Mouse (Mus musculus) liver, postnatal 0 days (tissue): ENCODE results near the gene Gm17374. TPM values are rescaled to one million over a fixed set of nuclear protein-coding genes. Genes with fewer than 3 reads are reported as not detected.
"Not testable (repeated sequence)": the region's sequence is repeated elsewhere in the genome, so short reads cannot be mapped to it uniquely, and the experiment has no call there.

Source experiments
- ATAC-seq: fragments of 200-750 bp; cut with Nextera tagmentation; 2 replicates; pipeline ENCODE4 v1.8.0; 2017; ENCODE audit warnings: mild to moderate bottlenecking, moderate library complexity
- DNase-seq: peaks from one replicate; pipeline ENCODE4 v3.0.0-alpha.2; 2016
- H3K27ac ChIP-seq: fragments of 300-500 bp; sonication (generic); 2 replicates; pipeline ENCODE4 v1.5.1; 2014; ENCODE audit warnings: antibody characterized with exemption, moderate library complexity, mild to moderate bottlenecking, low read depth
- H3K27me3 ChIP-seq: fragments of 300-500 bp; sonication (generic); 2 replicates; pipeline ENCODE4 v1.6.1; 2014; ENCODE audit warnings: low read length, control low read depth, mixed read lengths; ENCODE audit not compliant: insufficient read depth
- H3K36me3 ChIP-seq: fragments of 300-500 bp; sonication (generic); replicated peaks from 2 replicates; pipeline ENCODE4 v1.6.1; 2014; ENCODE audit warnings: mild to moderate bottlenecking, control low read depth, low read length, moderate library complexity, mixed read lengths; ENCODE audit not compliant: insufficient read depth
- H3K4me1 ChIP-seq: fragments of 300-500 bp; sonication (generic); 2 replicates; pipeline ENCODE4 v1.6.1; 2014; ENCODE audit warnings: antibody characterized with exemption, mild to moderate bottlenecking, control low read depth; ENCODE audit not compliant: insufficient read depth
- H3K4me2 ChIP-seq: fragments of 300-500 bp; sonication (generic); 2 replicates; pipeline ENCODE4 v1.6.1; 2014; ENCODE audit warnings: low read depth, mild to moderate bottlenecking, low read length, moderate library complexity, mixed read lengths
- H3K4me3 ChIP-seq: fragments of 300-500 bp; sonication (generic); 2 replicates; pipeline ENCODE4 v1.5.1; 2014; ENCODE audit warnings: low read depth, low read length
- H3K9ac ChIP-seq: fragments of 300-500 bp; sonication (generic); replicated peaks from 2 replicates; pipeline ENCODE4 v1.6.1; 2014; ENCODE audit warnings: mild to moderate bottlenecking, moderate library complexity
- H3K9me3 ChIP-seq: fragments of 300-500 bp; sonication (generic); 2 replicates; pipeline ENCODE4 v1.6.1; 2016; ENCODE audit warnings: mild to moderate bottlenecking, control low read depth, low read length, mixed read lengths
- CTCF ChIP-seq: sonication (generic); IDR thresholded peaks from 2 replicates; pipeline ENCODE4 v1.5.1; 2016; ENCODE audit warnings: antibody characterized with exemption, low read depth
- EP300 ChIP-seq: IDR thresholded peaks from 2 replicates; pipeline ENCODE4 v1.6.1; 2016; ENCODE audit warnings: antibody characterized with exemption, low read depth, mild to moderate bottlenecking
- WGBS: fragments of 180-500 bp; shearing (Covaris S2); extraction: QIAGEN DNeasy Blood & Tissue Kit; methylation state at CpG from one replicate; pipeline ENCODE4 v1.1.7; 2014; ENCODE audit not compliant: insufficient replicate concordance; 5-methylcytosine and 5-hydroxymethylcytosine counted together
- polyA plus RNA-seq: library from polyadenylated mRNA; unstranded; fragments of >200 nt; fragmentation: Nextera tagmentation; extraction: Ambion mirVana; gene quantifications from 2 replicates; pipeline ENCODE4 v1.2.1, GENCODE M21; 2015

The Gm17374 gene
- polyA plus RNA-seq, 1 experiment from 2014 or later: not detected

DNA sequence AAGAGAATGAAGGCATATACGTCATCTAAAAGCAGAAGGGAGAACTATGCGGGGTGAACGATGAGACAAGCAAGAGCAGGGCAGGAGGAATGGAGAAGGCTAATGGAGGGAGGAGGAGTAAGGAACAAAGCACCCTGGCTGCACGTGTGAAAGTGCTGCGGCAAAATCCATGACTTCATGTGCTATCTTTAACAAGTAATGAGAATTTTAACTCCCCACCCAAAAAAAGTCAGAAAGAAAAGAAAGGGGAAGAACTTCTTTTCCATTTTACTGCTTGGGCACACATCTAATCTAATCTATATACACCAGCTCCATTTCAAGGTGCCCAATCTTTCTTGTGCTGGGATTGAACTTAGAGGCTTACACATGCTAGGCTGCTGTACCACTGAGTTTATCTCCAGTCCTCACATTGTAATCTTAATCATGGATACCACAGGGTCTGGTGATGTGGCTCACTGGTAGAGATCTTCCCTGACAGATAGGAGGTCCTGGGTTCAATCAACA lies 11.6 kb downstream of the Gm17374 start:
- Histone ChIP-seq H3K4me1 (0 out of 2 replicates have a peak, but pooled peaks cover 3% of the 10 kb centered on the region), H3K27ac (no peak overlapping the region), H3K36me3 (peaks cover 19% of the 10 kb centered on the region), H3K4me2 (peak overlapping the region; percentile 1; the same call in 1 of the 2 replicates), H3K9me3 (no peaks in the 10 kb centered on the region), H3K4me3 (no peak overlapping the region), H3K9ac (no peak overlapping the region), H3K27me3 (no peaks in the 10 kb centered on the region)
- TF ChIP-seq CTCF: no peak
- TF ChIP-seq EP300: peak; percentile 96
- 66% methylated on average over 5 of the region's 5 CpGs for WGBS
- DNase-seq (no peak), ATAC-seq (peak; percentile 93)

DNA sequence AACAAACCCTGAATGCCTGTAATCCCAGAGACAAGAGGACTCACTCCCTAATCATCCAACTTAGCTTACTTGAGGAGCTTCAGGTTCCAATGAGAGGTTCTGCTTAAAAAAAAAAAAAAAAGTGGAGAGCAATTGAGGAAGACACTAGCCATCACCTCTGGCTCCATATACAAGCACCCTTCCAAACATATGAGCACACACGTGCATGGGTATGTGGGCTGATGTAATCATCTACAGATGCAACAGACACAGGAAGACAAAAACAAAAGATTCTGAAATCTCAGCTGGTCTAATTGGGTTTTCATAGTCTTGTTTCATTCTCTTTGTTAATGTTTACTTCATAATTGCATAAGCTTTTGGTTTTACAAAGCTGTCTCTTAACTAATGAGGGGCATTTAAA lies 17.2 kb downstream of the Gm17374 start:
- Histone ChIP-seq H3K36me3 (peaks cover 10% of the 10 kb centered on the region), H3K4me1 (peaks cover 13% of the 10 kb centered on the region; the same call in 1 of the 2 replicates), H3K4me3 (no peak overlapping the region), H3K27ac (no peak overlapping the region), H3K9ac (no peak overlapping the region), H3K4me2 (no peak overlapping the region; the same call in 1 of the 2 replicates), H3K27me3 (no peaks in the 10 kb centered on the region), H3K9me3 (no peaks in the 10 kb centered on the region)
- TF ChIP-seq EP300 (no peak), CTCF (no peak)
- no peak for DNase-seq
- ATAC-seq: no peak
- WGBS: 53% methylated on average over 1 of the region's 1 CpGs

DNA sequence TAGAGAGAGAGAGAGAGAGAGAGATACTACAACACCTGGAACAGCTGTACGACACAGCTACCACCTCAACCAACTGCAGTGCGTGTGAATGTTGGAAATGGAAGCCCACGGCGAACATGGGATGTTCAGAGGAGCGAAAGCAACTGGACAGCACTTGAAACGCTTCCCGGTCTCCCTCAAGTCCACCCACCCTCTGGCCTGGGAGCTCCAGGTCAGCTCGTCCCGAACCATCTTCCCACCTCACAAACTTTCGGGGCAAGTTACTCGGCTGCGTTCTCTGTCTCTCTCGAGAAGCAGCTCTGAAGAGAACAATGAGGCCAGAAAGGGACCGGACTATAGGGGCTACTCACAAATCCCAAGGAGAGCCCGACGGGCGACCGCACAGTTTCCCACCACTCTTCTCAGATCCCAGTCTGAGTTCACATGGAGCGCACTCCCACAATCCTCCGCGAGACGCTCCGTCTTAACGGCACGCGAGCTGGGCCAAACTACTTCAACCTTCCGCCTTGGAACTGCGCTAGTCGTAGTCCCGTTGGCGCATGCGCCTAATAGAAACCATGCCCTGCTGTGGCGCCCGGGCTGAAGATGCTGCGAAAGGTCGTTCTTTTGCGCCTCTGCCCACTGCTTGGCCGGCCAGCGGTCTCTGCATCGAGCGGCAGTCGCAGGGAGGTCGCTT lies 18.4 kb downstream of the Gm17374 start, which contains the start of the genes Esf1 and Ndufaf5:
TSS of gene Esf1 (minus strand) at position 438 of the 676 bp plus-strand sequence.
TSS of gene Ndufaf5 (plus strand) at position 523 of the 676 bp plus-strand sequence.
- 1% methylated on average over 43 of the region's 43 CpGs for WGBS
- ATAC-seq (peak; percentile 100), DNase-seq (peak; percentile 94)
- Histone ChIP-seq H3K4me3 (peak within 1 kb of the TSS; percentile 79), H3K27me3 (no peaks in the 10 kb centered on the region), H3K4me1 (peaks cover 13% of the 10 kb centered on the region; the same call in 1 of the 2 replicates), H3K36me3 (0 out of 2 replicates have a peak, but pooled peaks cover 3% of the 10 kb centered on the region), H3K9me3 (no peaks in the 10 kb centered on the region), H3K27ac (peak within 1 kb of the TSS; percentile 67), H3K4me2 (peak within 1 kb of the TSS; percentile 99), H3K9ac (peak within 1 kb of the TSS; percentile 83)
- TF ChIP-seq EP300: peak; percentile 44; the same call in 1 of the 2 replicates
- TF ChIP-seq CTCF: no peak

DNA sequence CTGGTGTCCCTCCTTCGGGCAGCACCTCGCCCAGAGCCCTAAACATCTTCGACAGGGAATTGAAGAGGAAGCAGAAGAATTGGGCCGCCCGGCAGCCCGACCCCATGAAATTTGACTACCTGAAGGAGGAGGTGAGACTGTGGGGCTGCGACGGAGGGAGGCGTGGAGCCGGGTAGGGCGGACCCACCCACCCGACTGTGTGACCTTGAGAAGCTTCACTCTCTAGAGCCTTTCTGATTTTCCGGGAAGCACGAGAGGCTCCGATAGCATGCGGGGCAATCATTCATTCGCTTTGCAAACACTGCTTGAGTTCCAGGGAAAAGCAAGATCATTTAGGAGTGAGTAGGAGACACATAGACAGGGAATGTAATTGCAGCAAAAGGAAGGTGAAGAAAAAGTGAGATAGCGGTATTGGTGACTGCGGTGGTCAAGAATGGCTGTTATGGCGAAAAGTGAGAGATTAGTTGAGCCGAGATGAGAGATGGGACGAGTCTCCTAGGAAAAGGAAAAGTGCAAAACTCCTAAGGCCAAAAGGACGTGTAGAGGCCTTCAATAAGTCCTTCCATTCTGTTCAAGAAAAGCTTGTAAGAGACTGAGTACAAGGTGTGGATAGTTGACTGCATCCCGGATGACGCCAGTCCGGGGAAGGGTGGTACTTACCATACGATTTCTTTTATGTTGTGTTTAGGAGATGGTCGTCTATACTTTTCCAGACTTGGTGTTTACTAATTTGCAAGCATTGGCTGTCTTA lies 19.1 kb downstream of the Gm17374 start:
- peak overlapping the region; percentile 83 for H3K9ac ChIP-seq
- peak overlapping the region; percentile 79 for H3K4me3 ChIP-seq
- H3K4me1 ChIP-seq: peaks cover 13% of the 10 kb centered on the region; the same call in 1 of the 2 replicates
- WGBS: 8% methylated on average over 28 of the region's 28 CpGs
- H3K4me2 ChIP-seq: peak overlapping the region; percentile 99
- TF ChIP-seq EP300 (no peak), CTCF (no peak)
- H3K36me3 ChIP-seq: 0 out of 2 replicates have a peak, but pooled peaks cover 3% of the 10 kb centered on the region
- H3K27ac ChIP-seq: peak overlapping the region; percentile 67
- H3K27me3 ChIP-seq: no peaks in the 10 kb centered on the region
- H3K9me3 ChIP-seq: no peaks in the 10 kb centered on the region
- ATAC-seq (peak; percentile 64), DNase-seq (no peak)

DNA sequence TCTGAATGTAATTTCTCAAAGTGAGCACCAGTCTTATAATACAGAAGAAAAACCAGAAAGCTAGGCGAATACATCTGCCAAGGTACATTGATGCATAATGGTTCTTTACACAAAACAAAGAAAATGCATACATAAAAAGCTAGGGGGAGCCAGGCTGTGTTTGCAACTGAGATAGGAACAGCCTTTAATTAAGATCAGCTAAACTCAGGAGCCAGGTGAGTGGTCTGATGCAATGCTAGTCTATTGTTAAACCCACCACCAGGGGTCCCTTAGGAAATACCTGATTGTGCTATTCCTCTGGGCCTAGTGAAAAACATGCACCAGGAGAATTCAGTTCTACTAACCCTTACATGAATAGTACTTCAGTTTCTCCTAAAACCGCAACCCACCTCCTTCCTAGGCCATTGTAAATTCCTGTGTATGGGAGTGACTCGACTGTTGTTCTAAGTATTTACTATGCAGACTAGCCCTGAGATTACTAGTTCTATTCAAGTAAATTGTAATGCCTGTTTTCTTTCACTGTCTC lies 33.9 kb downstream of the Gm17374 start:
- H3K9ac ChIP-seq, H3K4me2 ChIP-seq, H3K4me1 ChIP-seq, H3K9me3 ChIP-seq, H3K4me3 ChIP-seq, H3K27me3 ChIP-seq, DNase-seq, H3K27ac ChIP-seq, ATAC-seq: not testable (repeated sequence)
- WGBS: 84% methylated on average over 3 of the region's 3 CpGs
- H3K36me3 ChIP-seq: peaks cover 15% of the 10 kb centered on the region

DNA sequence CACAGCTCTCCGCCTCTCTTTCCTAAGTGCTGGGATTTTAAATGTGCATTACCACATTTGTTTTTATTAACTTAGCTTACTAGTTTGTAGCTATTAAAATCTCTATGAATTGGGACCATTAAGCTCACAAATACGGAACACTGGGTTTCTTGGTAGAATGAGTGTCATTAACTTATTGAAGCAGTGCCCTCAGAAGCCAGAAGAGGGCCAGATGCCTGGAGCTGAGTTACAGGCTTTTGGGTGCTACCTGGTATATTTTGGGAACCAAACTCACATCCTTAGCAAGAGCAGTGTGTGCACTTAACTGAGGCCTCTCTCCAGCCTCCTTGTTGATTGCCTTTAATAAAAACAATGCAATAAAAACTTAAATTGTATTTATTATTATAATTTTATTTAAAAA lies 48.9 kb downstream of the Gm17374 start:
- 85% methylated on average over 2 of the region's 2 CpGs for WGBS
- ATAC-seq: no peak
- Histone ChIP-seq H3K4me2 (no peak overlapping the region), H3K4me3 (no peak overlapping the region), H3K9me3 (no peaks in the 10 kb centered on the region), H3K4me1 (no peaks in the 10 kb centered on the region), H3K27me3 (no peaks in the 10 kb centered on the region), H3K36me3 (peaks cover 10% of the 10 kb centered on the region), H3K9ac (no peak overlapping the region), H3K27ac (no peak overlapping the region)
- no peak for DNase-seq
- TF ChIP-seq EP300 (no peak), CTCF (peak; percentile 16; the same call in 1 of the 2 replicates)
